Mouse (Mus musculus) CH12F3 (cell line): ENCODE measurements around the gene Ssmem1.

Experiments
- in situ Hi-C: fragments of 300-500 bp; cut with MboI; formaldehyde crosslinking; loops from 2 replicates; pipeline ENCODE4 v1.14.3; 2020; ENCODE audit warnings: low sequenced_read_pairs

The Ssmem1 gene

GRCm38 (mm10) chr6:30552628-30553027 lies 43.0 kb downstream of the Ssmem1 start:
- in situ Hi-C loops, result no loop called here

DNA sequence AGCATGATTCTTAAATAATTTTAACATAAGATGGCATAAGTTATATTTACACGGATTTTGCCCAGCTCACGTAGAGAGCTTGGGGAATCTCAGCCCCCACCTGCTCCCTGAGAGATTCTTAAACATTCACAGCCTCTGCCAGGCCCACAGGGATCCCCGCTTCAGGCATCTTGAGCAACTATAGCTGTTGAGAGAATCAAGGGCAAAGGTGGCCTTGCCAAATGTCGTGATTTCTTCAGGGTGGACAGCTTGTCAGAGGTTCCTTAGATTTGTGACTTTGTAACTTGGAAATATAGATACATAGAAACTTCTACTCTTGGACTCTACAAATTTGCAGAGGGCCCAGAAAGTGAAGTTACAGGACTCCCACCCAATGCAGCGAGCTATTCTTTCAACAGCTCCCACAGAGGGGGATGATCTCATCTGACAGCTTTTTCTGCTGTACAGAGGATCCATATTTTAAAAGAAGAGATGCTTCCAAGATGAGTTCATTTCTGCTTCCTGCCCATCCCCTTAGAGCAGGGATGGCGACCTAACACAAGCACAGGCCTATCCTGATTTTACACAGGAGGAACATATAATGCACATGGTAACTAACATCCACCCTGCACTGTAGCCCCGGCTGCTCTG lies 43.8 kb downstream of the Ssmem1 start:
- in situ Hi-C loops, result no loop called here

- in situ Hi-C loops, result no loop called here
These were observed 44.4 kb downstream of the Ssmem1 start for GRCm38 (mm10) chr6:30554092-30554491.

- in situ Hi-C loops, result no loop called here
These were observed 45.0 kb downstream of the Ssmem1 start for GRCm38 (mm10) chr6:30554621-30555170.

- in situ Hi-C loops, result no loop called here
These were observed 46.4 kb downstream of the Ssmem1 start for GRCm38 (mm10) chr6:30556080-30556479.

DNA sequence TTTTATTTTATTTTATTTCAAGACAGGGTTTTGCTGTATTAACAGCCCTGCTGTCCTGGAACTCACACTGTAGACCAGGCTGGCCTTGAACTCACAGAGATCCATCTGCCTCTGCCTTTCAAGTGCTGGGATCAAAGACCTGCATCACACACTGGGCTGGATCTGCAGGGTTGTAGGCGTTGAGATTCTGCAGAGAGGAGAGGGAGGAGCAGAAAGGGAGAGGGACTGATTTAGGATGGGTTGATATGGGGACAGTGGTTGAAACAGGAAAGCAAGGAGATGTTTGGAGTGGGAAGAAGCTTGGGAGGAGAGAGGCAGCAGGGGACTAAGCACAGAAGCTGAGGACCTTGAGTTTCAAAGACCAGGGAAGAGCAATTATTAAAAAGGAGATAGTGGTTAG lies 50.1 kb downstream of the Ssmem1 start:
- in situ Hi-C loops, result no loop called here

- in situ Hi-C loops, result no loop called here
These were observed 52.5 kb downstream of the Ssmem1 start for GRCm38 (mm10) chr6:30562132-30562531.

DNA sequence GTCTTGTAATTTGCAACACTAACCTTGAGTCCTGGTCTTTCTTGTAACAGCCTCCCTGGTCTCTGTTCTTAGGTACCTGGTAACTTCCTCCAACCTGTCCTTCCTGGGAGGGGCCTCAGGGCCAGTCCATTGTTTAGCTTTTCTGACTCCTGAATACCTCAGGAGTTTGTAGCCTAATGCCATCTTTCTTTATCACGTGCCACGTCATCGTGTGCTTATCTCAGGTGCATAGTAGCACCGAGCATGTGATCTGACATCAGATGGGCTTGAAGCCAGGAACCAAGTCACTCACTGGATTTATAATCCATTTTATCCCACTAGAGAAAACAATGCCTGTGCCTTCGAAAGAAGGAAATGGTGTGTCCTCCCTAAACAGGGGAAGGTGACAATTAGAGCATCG lies 53.9 kb downstream of the Ssmem1 start:
- in situ Hi-C loops, result no loop called here

- in situ Hi-C loops, result no loop called here
These were observed 54.4 kb downstream of the Ssmem1 start for GRCm38 (mm10) chr6:30564051-30564450.

DNA sequence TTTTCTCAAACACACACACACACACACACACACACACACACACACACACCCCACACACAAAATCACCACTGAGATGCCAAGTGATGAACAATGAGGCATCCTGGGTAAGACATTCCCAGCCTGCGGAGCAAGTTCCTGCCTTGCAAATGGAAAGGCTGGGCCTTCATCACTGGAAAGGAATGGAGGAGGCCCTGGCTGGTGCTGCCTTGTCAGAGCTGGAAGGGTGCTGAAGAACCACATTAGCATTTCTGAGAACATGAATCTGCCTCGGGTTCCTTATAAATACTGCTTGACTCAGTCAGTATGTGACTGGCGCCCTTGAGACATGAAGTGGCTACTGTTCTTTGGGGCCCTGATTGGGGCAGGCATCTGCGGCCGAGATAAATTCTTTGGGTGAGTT lies 58.4 kb downstream of the Ssmem1 start, which contains the start of gene Cpa4:
Gene Cpa4, plus strand, starts transcription at position 301 of the 400 bp plus-strand sequence.
- in situ Hi-C loops, result no loop called here

DNA sequence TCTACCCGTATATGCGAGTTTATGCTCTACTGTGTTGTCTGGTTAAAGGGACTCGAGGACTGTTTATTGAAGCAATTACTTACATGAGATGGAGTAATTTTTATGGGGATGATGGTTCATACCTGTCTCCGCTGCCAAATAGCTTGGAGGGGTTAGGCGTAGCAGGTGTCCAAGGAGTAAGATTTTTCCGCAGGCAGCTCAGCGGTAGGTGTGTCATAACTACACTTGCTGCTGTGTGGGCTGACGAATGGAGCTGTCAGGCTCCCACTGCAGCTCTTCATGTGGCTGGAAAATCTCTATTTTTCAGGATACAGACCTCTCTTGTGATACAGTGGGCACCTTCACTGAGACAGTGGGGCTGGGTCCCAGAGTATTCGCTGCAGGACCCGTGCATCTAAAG lies 59.7 kb downstream of the Ssmem1 start:
- in situ Hi-C loops, result no loop called here
